Mouse (Mus musculus): ENCODE data around the gene Ermn.

The Ermn gene

DNA sequence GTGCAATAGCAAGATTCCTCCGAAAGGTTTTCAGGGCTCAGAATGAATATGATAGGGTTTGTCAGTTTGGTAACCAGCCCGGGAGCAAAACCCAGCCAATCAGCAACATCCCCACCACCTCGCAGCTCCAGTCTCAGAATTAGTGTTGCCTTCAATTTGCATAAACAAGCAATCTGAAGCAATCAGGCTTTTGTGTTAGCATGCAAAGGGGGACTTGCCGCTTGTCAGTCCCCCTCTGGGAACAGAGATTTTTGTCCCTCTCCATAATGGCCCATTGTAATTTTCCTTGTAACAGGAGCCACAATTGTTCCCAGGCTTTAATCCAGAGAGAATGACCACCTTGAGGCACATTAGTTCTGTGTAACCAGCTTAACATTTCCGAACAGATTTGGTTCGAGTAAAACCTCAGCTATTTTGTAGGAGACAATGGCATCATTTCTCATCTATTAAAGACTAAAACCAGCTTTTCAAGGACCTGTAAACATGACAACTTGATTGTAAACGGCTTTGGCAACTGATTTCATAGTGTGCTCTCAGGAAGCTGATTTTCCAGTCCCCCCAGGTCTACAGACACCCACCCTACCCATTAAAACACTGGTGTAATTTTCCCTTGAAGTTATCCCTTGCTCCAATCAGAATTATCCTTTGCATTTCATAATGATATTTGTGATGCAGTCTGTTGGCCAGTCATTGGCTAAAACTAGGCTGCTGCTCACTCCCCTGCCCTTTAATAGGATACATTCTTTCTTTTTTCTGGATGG, at the start of gene Ermn:
Ermn (minus strand) TSS at position 44 of the 761 bp plus-strand sequence.
- DNase-seq (ENCODE audit: low spot score in 2 of 2) = no peak

DNA sequence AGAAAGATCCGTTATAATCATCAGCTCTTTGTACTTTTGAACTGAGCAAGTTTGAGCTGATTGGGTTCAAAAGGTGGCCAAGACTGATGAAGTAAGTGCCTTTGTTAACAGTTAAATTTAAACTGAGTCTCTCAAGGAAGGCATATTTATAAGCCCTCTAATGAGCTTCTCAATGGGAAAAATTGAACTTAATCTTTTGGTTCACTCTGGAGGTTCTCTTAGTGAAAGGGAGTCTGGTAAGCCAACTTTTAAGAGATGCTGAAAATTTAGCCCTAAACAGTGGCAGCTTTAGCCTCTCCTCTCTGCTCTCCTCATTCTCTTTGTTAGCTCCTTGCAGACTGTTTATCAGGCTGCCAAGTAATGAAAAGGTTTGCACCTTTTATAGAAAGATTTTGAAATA, 42.2 kb upstream of the Ermn start:
- DNase-seq (ENCODE audit: low spot score in 2 of 2) = no peak

DNA sequence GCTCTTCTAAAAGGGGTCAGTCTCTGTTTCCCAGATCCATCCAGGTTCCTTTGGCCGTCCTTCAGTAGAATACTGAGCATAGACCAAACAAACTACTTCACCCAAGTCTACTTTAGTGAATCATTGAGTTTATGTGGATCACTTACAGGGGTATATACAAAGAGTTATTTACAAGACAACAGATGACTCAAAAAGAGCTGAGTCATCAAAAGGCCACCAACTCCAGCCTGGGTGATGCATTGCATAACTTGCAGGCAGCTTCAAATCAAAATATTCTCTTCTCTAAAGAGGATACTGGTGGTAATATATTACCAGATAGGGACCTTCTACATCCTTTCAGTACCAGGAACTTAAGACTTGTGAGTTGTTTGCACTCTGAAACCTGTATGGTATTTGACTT, 33.8 kb upstream of the Ermn start:
- no peak for DNase-seq (ENCODE audit: low spot score in 2 of 2)

DNA sequence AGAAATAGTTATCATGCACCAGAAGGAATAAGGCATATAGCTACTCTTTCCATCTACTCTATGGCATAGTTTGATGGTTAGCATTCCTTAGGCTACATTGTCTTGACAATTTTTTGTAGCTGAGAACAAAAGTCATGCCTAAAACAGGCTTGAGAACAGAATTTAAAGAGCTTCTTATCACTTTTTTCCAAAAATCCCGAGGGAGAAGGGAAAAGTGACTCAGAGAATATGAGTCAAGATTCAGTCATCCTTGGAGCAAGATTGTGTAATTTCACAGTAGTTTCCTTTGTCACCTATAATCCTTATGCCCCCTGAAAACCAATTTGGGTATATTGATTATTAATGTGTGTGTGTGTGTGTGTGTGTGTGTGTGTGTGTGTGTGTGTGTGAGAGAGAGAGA, 27.2 kb upstream of the Ermn start:
- DNase-seq (ENCODE audit: low spot score in 2 of 2) = no peak

DNA sequence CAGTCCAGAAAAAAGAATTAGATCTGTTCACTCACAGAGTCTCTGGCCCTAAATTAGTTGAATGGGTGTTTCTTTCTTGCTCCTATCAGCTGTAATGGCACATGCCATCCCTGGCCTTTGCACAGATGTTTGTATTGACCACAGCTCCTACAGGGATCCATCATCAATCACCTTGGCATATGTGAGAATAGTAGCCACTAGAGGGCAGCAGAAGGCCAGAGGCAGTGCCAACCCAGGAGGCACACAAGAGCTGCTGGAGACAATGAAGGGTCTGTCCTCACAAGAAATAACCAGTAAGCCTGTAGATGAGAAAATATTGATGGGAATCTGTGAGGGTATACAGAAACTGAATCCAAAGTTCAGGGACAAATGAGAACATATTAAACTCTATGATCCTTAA, 2.7 kb upstream of the Ermn start:
- peak in 1 of 2 experiments; percentile 14 for DNase-seq (ENCODE audit: low spot score in 2 of 2)

DNA sequence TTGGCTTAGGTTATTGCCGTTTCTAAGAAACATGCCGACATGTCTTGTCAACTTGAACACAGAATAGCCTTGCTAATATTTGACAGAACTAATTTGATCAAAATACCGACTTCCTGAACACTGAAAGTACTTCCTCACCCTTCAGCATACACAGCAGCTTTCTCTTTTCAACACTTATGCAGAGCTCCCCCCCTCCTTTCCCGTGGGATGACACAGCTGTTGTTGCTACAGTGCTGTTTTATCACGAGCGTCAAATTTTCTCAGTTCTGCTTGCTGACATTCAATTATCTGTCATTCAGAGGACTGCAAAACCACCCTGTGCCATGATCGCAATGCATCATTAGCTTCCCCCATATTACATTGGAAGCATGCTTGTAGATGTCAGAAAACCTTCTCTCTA, 10.8 kb downstream of the Ermn start:
- DNase-seq (ENCODE audit: low spot score in 2 of 2) = peak; percentile 7 to 14

DNA sequence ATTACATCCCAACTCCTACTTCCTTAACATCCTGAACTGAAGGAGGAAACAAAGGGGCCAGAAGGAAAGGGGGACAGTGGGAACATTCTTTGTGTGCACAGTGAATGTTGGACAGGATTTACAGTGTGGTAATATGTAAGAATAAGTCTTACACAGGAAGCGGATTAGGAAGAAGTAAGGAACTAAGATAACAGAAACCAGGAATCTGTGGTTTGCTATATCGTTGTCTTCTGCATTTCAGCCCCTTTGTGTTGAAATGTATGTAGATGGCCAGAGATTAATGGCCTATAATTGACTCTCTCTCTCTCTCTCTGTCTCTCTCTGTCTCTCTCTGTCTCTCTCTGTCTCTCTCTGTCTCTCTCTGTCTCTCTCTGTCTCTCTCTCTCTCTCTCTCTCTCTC, 15.7 kb downstream of the Ermn start:
- DNase-seq (ENCODE audit: low spot score in 2 of 2) = no peak

DNA sequence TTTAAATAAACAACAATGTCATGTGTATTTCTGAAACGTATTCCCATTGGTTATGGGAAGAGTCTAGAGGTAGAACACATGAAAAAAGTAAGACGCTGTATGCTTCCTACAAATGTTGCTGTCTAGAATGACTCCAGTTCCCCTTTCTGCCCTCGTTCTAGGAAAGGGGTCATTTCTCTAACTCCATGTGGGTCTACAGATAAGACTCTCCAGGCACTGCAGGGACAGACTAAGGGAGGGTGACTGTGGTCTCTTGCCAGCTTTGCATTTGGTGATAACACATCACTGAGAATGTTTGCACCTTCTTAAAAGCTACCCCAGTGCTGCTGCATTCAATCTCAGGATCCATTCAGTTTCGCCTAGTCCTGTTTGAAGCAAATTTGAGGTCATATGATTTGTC, 17.0 kb downstream of the Ermn start:
- no peak for DNase-seq (ENCODE audit: low spot score in 2 of 2)

DNA sequence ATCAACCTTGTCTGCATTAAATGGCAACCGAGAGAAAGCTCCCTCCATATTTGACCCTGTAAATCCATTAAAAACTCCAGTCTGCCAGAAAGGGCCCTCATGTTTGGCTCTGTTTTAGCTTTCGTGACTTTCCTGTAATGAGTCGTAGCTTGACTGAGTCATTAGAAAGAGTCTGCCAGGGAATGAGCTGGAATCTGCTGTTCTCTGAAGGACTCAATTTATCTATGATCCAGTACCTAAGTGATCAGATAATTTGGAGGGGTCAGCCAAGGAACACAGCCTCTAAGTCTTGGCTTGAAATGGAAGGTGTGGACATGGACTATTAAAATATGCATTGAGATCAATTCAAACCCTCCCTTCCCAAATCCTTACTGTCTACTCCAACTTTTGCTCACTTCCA, 21.2 kb downstream of the Ermn start:
- DNase-seq (ENCODE audit: low spot score in 2 of 2) = no peak

DNA sequence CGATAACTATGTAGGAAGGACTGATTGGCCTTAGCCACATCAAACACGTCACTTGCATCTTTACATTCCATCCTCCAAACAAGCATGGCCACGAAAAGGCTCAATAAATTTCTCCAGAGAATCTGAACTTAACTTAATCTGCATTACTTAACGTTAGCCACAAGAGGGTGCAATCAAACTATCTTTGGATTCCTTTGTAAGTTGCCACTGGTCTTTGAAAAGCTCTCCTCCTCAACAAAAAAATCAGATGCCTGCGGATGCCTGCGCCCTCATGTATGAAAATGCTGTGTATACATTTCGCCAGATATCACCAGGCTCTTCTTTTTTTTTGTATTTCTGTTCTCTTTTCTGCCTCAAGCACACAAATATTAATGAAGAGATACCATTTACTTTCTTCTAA, 23.3 kb downstream of the Ermn start:
- no peak for DNase-seq (ENCODE audit: low spot score in 2 of 2)

DNA sequence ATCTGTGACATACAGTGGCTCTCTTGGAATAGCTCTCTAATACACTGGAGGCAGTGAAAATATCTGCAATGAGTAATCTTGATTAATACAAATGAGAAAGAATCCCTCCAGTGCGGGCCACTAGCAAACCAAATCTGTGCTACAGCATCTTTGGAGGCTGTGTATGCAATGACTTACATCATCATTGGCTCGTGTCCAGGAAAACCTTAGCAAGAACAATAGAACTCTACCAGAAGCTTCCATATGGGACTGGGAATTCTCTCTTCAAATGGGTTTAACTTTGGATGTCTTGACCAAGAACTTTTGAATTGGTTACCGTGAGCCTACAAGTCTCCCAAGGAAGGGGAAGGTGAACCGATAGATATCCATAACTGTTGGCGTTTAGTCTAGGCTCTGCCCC, 25.9 kb downstream of the Ermn start:
- DNase-seq (ENCODE audit: low spot score in 2 of 2) = no peak

DNA sequence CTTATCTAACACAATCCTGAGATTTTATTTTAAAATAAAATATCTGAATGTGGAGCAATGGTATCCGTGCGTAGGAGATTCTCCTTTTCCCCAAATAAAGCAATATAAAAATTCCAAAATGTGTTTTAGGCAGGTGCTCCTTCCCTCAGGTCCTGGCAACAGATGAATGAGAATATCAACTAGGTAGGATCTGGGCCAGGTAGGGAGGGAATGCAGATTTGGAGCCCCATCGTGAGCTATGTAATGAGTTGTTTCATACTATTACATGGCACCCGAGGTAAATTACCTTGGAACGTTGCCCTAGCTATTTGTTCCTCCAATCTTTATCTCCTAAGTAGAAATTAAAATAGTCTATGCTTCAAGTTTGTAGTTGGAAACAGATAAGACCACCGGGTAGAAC, 29.1 kb downstream of the Ermn start:
- no peak for DNase-seq (ENCODE audit: low spot score in 2 of 2)

DNA sequence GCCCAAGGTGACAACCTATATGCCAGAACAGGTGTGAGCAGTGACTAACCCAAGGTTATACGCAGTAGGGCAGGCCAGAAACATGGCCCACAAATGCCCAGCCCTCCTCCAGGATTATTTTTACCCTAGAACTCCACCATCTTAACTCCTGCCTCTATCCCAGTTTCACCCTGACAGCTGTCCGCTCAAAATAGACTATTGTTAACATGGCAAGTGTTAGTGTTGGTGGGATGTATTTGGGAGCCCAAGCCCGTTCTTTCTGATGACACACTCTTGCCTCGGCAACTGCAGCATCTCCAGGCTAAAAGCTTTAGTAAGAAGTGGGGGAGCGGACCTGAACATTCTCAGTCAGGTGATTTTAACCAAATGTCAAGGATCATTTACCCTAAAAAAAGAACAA, 45.6 kb downstream of the Ermn start:
- no peak for DNase-seq (ENCODE audit: low spot score in 2 of 2)

DNA sequence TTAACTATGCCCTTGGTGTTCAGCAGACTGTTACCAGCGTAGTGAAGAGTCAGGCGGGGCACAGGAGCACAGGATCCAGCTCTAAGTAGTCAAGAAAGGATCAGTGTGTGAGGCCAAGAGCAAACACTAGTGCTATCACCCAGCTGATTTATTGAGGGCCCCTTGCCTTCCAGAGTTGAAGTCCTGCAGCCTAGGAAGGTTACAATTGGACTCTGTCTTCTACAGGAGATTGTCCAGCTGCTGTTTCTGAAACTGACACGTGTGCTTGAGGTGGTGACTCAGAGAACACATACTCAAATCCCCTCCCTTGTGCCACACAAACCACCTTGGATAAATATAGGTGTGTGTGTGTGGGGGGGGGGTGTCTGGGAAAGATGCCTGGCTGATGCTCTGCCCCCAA, 51.2 kb downstream of the Ermn start:
- no peak for DNase-seq (ENCODE audit: low spot score in 2 of 2)

DNA sequence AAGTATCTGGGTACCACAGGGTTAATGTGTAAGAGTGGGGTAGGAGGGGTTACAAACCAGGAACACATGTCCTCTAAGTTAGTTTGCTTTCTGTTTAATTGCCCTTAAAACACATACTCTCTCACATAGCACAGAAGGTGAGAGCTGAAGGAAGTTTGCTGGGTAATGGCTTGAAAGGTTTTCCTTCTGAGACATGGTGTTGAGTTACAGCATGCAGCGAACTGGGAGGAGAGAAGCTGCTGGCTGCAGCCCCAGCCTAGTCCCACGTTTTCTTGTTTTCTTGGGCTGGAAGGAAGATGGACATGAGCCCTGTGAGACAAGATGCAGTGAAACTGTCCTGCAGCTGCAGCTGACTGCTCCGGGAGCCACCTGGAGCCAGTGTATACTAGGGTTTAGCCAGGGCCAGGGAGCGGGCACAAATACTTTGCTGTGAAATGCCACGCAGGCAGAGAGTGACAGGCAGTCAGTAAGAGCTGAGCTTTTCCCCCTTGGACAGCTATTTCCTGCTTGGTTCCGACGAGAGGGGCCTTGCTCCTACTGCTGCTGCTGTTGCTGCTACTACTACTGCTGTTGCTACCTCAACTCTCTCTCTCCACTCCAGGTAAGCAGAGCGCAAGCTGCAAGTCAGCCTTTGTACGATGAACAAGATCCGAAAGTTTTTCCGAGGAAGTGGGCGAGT, 54.8 kb downstream of the Ermn start, which contains the start of gene Galnt5:
Galnt5 (plus strand) TSS at position 133 of the 679 bp plus-strand sequence.
- no peak for DNase-seq (ENCODE audit: low spot score in 2 of 2)

Measured in frontal cortex, postnatal 14 days (tissue).